Mouse (Mus musculus) C2C12 (cell line): ENCODE measurements around the gene Popdc2. TPM values are rescaled to one million over a fixed set of nuclear protein-coding genes. Genes with fewer than 3 reads are reported as not detected.
"Not testable (repeated sequence)": the region's sequence is repeated elsewhere in the genome, so short reads cannot be mapped to it uniquely, and the experiment has no call there.

Experiments used
- H3K27me3 ChIP-seq: one replicate; pipeline ENCODE4 v1.6.1; 2011; ENCODE audit not compliant: control insufficient read depth, insufficient read depth, insufficient read length
- H3K36me3 ChIP-seq: one replicate; pipeline ENCODE4 v1.6.1; 2011; ENCODE audit not compliant: control insufficient read depth, insufficient read depth
- H3K4me3 ChIP-seq: one replicate; pipeline ENCODE4 v1.5.1; 2011; ENCODE audit warnings: mild to moderate bottlenecking, control low read depth; ENCODE audit not compliant: poor library complexity, insufficient read depth, severe bottlenecking
- H3K79me2 ChIP-seq: one replicate; pipeline ENCODE4 v1.6.1; 2011; ENCODE audit not compliant: control insufficient read depth, insufficient read depth
- H3K79me3 ChIP-seq: one replicate; pipeline ENCODE4 v1.6.1; 2011; ENCODE audit warnings: low read depth, control low read depth
- H3ac ChIP-seq: one replicate; pipeline ENCODE3; 2011; ENCODE audit warnings: low read depth; ENCODE audit not compliant: control insufficient read depth, insufficient read length
- CEBPB ChIP-seq: IDR thresholded peaks from one replicate; pipeline ENCODE4 v1.6.1; 2011; ENCODE audit warnings: low read depth, mild to moderate bottlenecking, control low read depth, moderate library complexity
- CTCF ChIP-seq: IDR thresholded peaks from one replicate; pipeline ENCODE4 v1.5.1; 2011; ENCODE audit not compliant: control insufficient read depth, insufficient read depth, insufficient read length
- FOSL1 ChIP-seq: IDR thresholded peaks from one replicate; pipeline ENCODE4 v1.8.0; 2011; ENCODE audit warnings: mild to moderate bottlenecking, low read length; ENCODE audit not compliant: poor library complexity, insufficient read depth, severe bottlenecking
- MAX ChIP-seq: IDR thresholded peaks from one replicate; pipeline ENCODE4 v1.6.1; 2011; ENCODE audit warnings: mild to moderate bottlenecking, control low read depth
- MYOD1 ChIP-seq: IDR thresholded peaks from one replicate; pipeline ENCODE4 v1.6.1; 2011; ENCODE audit warnings: low read depth; ENCODE audit not compliant: control insufficient read depth, insufficient read length
- MYOG ChIP-seq: IDR thresholded peaks from one replicate; pipeline ENCODE4 v1.6.1; 2011; ENCODE audit not compliant: control insufficient read depth, insufficient read length; ENCODE audit errors: extremely low read depth
- USF1 ChIP-seq: IDR thresholded peaks from one replicate; pipeline ENCODE4 v1.6.1; 2011; ENCODE audit warnings: low read depth, mild to moderate bottlenecking, control low read depth, moderate library complexity
- polyA plus RNA-seq: library from polyadenylated mRNA; unstranded; fragments of >200 nt; fragmentation: generic; extraction: Trizol; gene quantifications from one replicate; pipeline ENCODE4 v1.2.1, GENCODE M21; 2012; ENCODE audit warnings: missing spikeins

Gene Popdc2
- polyA plus RNA-seq, 1 experiment: 0.30 TPM

GRCm38 (mm10) chr16:38326778-38327397 lies 35.1 kb upstream of the Popdc2 start:
- H3K27me3 ChIP-seq: no peaks in the 10 kb centered on the region
- H3K4me3 ChIP-seq: no peak overlapping the region
- TF ChIP-seq FOSL1: no peak
- no peaks in the 10 kb centered on the region for H3K79me3 ChIP-seq
- no peaks in the 10 kb centered on the region for H3K79me2 ChIP-seq
- H3ac ChIP-seq: no peak overlapping the region
- H3K36me3 ChIP-seq: no peaks in the 10 kb centered on the region

- no peak overlapping the region for H3K4me3 ChIP-seq
- H3K27me3 ChIP-seq: no peaks in the 10 kb centered on the region
- no peaks in the 10 kb centered on the region for H3K79me3 ChIP-seq
- no peaks in the 10 kb centered on the region for H3K79me2 ChIP-seq
- H3ac ChIP-seq: no peak overlapping the region
- no peaks in the 10 kb centered on the region for H3K36me3 ChIP-seq
- TF ChIP-seq FOSL1: no peak
- no peak for TF ChIP-seq USF1
- TF ChIP-seq MYOG: no peak
- no peak for TF ChIP-seq CEBPB
- TF ChIP-seq CTCF: no peak
Observed at GRCm38 (mm10) chr16:38329340-38329739, 32.7 kb upstream of the Popdc2 start.

GRCm38 (mm10) chr16:38334431-38334830 lies 27.6 kb upstream of the Popdc2 start:
- Histone ChIP-seq H3K4me3 (no peak overlapping the region), H3ac (no peak overlapping the region), H3K36me3 (no peaks in the 10 kb centered on the region), H3K79me2 (no peaks in the 10 kb centered on the region), H3K79me3 (no peaks in the 10 kb centered on the region), H3K27me3 (no peaks in the 10 kb centered on the region)
- no peak for TF ChIP-seq MYOD1
- no peak for TF ChIP-seq MYOG
- no peak for TF ChIP-seq MAX
- TF ChIP-seq FOSL1: no peak
- TF ChIP-seq CEBPB: no peak
- no peak for TF ChIP-seq CTCF
- TF ChIP-seq USF1: no peak

GRCm38 (mm10) chr16:38338077-38338476 lies 23.9 kb upstream of the Popdc2 start:
- H3K79me3 ChIP-seq, H3K27me3 ChIP-seq, H3K79me2 ChIP-seq, H3K4me3 ChIP-seq, H3K36me3 ChIP-seq, H3ac ChIP-seq: not testable (repeated sequence)

- H3K36me3 ChIP-seq: no peaks in the 10 kb centered on the region
- no peaks in the 10 kb centered on the region for H3K79me2 ChIP-seq
- no peak within 1 kb of the TSS for H3K4me3 ChIP-seq
- H3K27me3 ChIP-seq: no peaks in the 10 kb centered on the region
- no peaks in the 10 kb centered on the region for H3K79me3 ChIP-seq
- no peak within 1 kb of the TSS for H3ac ChIP-seq
- no peak for TF ChIP-seq FOSL1
- TF ChIP-seq CTCF: no peak
- no peak for TF ChIP-seq MYOD1
- no peak for TF ChIP-seq CEBPB
- no peak for TF ChIP-seq MYOG
- no peak for TF ChIP-seq USF1
- TF ChIP-seq MAX: no peak
Observed at GRCm38 (mm10) chr16:38341396-38342324, 20.3 kb upstream of the Popdc2 start, which contains the start of gene Maats1. TSS of gene Maats1 (minus strand) at chr16:38342143.

GRCm38 (mm10) chr16:38344941-38345725 lies 16.9 kb upstream of the Popdc2 start:
- no peak for TF ChIP-seq CTCF
- TF ChIP-seq FOSL1: no peak
- no peak for TF ChIP-seq MYOD1
- no peak for TF ChIP-seq CEBPB
- no peak for TF ChIP-seq MAX
- no peak for TF ChIP-seq MYOG
- no peak for TF ChIP-seq USF1
- Histone ChIP-seq H3K79me2 (peaks cover 33% of the 10 kb centered on the region), H3K27me3 (no peaks in the 10 kb centered on the region), H3K79me3 (peaks cover 20% of the 10 kb centered on the region), H3K36me3 (peaks cover 22% of the 10 kb centered on the region), H3K4me3 (no peak overlapping the region), H3ac (no peak overlapping the region)
